Mouse (Mus musculus) adrenal gland, postnatal 25 days (tissue): ENCODE measurements at regions not wholly inside any gene's neighbourhood (a gene's known extent, or its start where the extent isn't known, plus 50 kb on each side); places are given as distances from the start of the nearest gene placed in this dataset.
A peak's percentile ranks its signal among the peaks of the same experiment; 100 is the strongest.
"Not testable (repeated sequence)": the region's sequence is repeated elsewhere in the genome, so short reads cannot be mapped to it uniquely, and the experiment has no call there.

Experiments used
- DNase-seq: peaks from one replicate; pipeline ENCODE4 v3.0.0; 2021; ENCODE audit warnings: mixed read lengths

GRCm38 (mm10) chr2:84042793-84043192, 52.4 kb downstream of the Gm13691 start:
- no peak for DNase-seq

DNA sequence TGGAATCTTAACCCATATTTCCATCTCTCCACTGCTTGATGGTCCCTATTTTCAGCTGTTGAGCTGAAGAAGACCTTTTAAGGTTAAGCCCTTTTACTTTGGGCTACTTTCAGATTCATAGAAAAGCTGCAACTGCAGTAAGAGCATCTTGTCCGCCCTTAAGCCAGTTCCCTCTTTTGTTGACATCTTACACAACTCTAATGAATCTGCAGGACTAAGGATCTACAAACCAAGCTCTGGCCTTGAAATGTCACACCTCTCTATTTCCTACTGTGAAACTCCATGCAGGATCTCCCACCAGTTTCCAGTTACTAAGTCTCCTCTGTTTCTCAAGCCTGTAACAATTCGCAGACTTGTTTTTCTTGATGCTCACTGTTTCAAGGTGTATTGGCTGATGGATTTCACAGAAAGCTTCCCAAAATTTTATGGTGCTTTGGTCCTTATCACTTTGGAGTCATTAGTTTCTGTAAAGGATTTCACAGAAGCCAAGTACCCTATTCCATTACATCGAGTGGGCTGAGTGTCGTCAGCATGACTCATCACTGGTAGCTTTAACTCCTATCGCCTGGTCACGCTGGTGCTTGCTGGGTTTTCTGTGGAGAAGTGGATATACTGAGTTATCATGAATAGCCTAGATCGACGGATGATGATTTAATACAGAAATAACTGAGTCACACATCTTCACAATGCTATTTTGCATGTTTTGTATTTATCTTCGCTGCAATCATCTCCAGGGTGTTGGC, 58.2 kb downstream of the Gm13691 start:
- no peak for DNase-seq

GRCm38 (mm10) chr2:84051883-84052331, 61.6 kb downstream of the Gm13691 start:
- DNase-seq, result no peak

DNA sequence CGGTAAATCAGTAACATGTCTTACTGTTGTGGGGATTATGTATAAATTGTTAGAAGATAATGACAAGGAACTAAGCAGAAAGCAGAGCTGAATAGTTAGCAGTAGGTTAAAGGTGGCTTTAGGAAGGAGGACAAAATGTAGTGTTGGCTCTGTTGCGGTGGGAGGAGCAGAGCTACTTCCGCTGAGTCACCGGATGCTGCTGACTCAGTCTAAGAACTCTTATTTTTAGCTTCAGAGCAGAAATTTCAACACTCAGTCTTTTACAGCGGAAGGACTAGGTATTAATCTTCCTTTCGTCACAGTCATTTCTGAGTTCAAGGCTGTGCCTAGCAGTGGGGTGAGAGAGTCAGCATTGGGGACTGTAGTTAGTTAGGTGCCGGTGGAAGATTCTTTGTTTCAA, 68.9 kb downstream of the Gm13691 start:
- peak; percentile 9 for DNase-seq

DNA sequence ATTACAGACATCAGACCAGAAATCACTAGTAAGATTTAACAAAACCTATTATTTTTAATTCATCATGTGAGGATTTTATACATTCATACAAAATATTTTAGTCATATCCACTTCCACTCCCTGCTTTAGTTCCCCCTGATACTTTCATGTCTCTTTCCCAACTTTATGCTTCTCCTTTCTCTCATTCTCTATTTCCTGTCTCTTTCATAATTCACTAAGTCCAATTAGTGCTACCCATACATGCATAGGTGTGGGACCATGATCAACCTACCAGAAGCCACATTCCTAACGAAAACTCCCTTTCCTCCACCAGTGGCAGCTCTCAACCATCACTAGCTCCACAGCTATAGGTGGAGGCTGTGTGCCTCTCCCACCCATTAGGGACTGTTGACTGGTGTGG, 70.9 kb downstream of the Gm13691 start:
- no peak for DNase-seq

DNA sequence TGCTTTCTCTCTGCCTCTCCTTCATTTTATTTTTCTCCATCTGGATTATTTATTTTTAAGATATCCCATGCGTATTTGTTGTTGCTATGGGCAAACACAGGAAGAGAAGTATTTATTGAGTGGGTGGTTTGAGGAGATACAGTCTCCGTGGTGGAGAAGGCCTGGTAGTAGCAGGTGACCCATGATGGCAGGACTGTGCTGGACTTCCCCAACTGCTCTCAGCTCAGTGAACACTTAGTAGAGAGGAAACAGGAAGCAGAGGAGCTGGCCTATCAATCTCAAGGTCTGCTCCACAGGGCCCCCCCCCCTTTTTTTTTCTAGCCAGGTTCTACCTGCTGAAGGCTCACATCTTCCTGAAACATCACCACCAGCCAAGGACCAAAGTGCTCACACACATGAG, 74.0 kb downstream of the Gm13691 start:
- DNase-seq, result no peak

- no peak for DNase-seq
Measured at GRCm38 (mm10) chr2:84065061-84065460, 74.7 kb downstream of the Gm13691 start.

GRCm38 (mm10) chr2:84065749-84066148, 75.4 kb downstream of the Gm13691 start:
- no peak for DNase-seq

DNA sequence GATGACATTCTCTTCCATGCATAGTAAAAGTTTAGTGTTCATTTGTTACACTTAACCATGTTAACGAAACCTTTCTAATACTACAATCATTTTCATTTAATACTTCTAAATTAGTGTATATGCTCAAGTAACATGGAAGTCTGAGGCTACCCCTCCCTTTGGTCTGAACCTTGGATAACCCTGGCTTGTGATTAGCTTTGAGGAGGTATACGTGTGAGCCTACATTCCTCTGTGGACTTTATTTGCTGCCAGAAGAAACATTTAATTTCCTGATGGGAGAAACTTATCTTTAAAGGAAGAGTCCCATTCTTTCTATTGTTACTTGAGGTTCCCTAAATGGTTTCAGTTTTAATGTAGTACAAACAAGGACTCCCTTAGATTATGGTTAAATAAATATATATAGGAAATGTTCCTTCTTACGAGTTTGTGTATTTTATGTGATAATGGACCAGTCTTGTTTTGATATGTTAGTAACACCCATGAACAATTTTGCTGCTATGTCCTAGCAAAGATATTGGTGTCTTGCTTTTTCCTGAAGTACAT, 75.9 kb downstream of the Gm13691 start:
- no peak for DNase-seq

GRCm38 (mm10) chr2:84066785-84067526, 76.6 kb downstream of the Gm13691 start:
- no peak for DNase-seq

DNA sequence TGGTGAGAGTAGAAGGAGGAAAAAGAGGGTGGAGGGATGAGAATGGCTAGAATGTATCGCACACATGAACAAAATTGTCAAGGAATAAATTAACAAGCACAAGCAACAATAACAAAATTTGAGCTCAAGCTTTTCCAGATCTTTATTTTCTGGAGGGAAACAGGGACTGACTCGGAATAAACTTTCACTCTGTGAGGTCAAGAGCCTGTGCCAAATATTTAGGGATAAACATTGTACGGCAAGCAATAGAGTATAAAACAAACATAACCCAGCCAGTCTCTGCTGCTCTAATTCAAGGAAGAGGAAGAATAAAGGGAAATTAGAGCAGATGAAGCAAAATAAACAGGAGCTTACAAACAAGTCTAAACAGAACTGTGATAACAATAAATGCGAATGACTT, 78.3 kb downstream of the Gm13691 start:
- no peak for DNase-seq

- not testable (repeated sequence) for DNase-seq
Measured at GRCm38 (mm10) chr2:84069411-84069810, 79.1 kb downstream of the Gm13691 start.

DNA sequence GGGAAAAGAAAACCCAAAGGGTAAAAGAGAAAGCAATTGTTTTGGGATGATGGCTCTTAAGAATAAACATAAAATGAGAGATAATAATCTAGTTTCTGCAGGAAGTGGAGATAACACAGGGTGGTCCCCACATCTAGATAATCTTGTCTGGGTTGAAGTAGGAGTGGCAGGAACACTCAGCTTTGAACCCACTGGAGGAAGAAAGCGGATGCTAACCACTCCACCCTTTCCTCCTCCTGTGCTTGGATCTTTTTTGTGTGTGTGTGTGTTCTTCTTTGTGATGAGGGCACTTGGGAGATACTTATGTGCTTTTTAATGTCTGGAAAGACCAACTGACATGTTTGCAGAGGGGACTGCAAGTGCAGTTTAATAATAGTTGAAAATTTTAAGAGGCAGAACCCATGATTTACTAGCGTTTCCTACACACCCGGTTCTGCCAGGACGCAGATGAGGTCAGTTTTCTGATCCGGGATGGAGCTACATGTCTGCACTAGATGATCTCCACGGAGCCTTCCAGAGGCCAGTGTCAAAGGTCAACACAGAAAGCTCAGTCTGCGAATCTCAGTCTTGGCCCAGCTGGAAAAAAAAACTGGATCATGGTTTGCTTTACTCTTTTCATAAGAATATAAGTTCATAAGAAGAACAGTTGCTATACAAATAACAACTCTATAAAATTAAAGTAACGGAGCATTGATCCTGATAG, 82.7 kb downstream of the Gm13691 start:
- no peak for DNase-seq

DNA sequence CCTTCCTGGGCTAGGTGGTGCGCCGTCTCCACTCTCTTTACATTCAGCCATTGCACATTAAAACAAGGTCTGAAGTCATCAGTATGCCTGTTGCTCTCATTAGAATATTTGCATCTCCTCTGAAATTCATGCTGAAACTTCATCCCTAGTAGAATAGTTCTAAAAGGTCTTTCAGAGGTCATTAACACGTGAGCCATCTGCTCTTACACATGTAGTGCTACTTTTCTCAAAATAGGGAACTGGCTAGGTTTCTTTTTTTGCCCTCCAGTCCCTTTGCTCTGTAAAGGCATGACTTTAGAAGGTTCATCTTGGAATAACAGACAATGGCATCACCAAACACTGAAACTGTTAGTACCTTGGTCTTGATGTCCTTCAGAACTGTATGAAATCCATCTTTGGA, 85.6 kb downstream of the Gm13691 start:
- no peak for DNase-seq

GRCm38 (mm10) chr2:84079284-84079683, 88.9 kb downstream of the Gm13691 start:
- DNase-seq, result no peak

DNA sequence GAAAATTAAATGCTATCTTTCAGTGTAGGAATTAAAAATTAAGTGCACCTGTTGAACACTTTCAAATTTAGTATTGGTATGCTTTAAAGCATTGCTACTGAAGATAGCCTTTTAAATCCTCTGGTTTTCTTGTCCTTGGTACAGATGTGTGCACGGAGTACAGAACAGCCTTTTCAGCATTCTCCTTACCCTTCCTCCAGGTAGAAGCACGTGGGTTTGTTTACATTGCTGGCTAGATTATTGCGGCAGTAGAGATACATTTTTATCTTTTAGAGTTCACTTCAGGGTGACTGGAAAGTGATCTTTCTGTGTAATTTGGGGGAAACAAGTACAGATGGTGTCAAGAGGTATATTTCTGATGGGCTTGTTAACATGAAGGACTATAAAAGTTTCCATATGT, 89.9 kb downstream of the Gm13691 start:
- DNase-seq, result no peak

GRCm38 (mm10) chr2:84094751-84095150, 104.4 kb downstream of the Gm13691 start:
- DNase-seq, result no peak

- no peak for DNase-seq
Measured at GRCm38 (mm10) chr2:84098746-84099145, 108.4 kb downstream of the Gm13691 start.

DNA sequence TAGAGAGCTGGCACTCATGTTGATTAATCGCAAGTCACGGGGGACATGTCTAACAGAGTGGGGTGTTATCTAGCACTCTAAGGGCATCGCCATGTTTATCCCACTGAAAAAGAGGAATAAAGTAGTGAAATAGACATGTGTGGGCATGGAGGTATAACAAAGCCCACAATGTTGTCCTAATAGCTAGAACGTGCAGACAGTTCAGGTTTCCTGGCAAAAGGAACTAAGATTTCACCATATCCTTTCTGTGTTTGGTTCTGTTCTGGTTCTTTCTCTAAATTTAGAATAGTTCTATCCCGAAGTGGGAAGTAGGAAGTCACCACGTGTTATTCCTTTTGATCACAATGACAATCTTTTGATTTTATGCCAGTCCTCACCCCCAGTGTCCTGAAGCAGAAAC, 123.2 kb downstream of the Gm13691 start:
- DNase-seq, result no peak

DNA sequence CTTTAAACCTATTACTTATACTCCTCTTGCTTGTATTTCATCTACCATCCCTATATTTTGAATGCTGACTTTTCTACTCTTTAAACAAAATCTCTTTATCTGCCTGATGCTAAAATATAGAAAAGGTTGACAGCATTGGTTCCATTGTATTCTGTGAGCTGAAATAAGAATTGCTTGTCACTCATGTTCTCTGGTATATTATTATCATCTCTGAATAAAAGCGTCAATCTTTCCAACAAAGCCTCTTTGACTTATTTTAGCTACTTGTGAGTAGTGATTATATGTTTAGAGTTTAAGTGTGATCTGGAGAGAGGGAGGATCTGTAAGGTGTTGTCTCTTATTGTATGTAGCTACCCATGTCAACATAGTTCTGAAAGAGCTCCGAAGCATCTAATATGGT, 129.5 kb downstream of the Gm13691 start:
- DNase-seq, result no peak

DNA sequence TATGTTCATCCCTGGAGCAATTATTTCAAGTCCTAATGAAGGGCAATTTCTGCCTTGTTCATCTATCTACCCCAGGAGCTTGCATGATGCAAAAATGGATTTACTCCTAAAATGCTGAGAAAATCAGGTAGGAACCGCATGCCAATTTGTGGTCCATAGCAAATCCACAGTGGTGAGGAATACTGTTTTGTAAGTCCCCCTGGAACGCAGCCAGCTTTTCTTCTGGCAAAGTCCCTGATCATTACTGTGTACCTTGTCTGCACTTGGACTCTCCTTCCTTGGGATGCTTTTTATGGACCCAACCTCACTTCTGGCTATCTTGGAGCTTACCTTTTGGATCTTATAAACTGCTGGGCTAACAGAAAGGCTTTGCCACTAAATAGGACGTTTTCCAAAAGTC, 137.2 kb downstream of the Gm13691 start:
- no peak for DNase-seq

GRCm38 (mm10) chr2:84161742-84162141, 171.4 kb downstream of the Gm13691 start:
- DNase-seq, result no peak

DNA sequence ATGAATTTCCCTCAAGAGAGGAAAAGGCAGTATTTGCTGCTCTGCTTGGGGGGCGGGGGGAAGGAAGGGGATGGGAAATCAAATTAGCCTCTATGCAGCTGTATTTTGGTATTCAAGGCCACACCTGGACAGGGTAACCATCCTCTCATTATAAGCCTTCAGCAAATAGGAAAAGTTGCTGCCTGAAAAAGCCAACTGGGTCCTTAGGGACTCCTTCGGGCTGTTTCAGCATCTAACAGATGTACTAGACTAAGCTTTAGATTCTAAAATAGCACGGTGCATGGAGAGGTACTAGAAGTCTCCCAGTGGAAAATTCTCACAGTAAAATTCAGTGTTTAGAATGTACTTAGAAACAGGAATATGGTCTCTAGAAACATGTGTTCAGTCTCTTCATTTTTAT, 183.1 kb downstream of the Gm13691 start:
- DNase-seq, result no peak
